Mouse (Mus musculus) olfactory bulb, adult 2 months (tissue): Measurements from ENCODE around the gene Gm48551. TPM values are rescaled to one million over a fixed set of nuclear protein-coding genes. Genes with fewer than 3 reads are reported as not detected.

ENCODE experiments used
- H3K27ac ChIP-seq: fragments of 200-500 bp; 2 replicates; pipeline ENCODE4 v1.5.1; 2012; ENCODE audit warnings: low read depth, low read length; ENCODE audit not compliant: insufficient read depth
- H3K4me1 ChIP-seq: fragments of 200-500 bp; 2 replicates; pipeline ENCODE4 v1.6.1; 2012; ENCODE audit warnings: low read length; ENCODE audit not compliant: control insufficient read depth, insufficient read depth
- H3K4me3 ChIP-seq: fragments of 200-500 bp; 2 replicates; pipeline ENCODE4 v1.5.1; 2012; ENCODE audit warnings: mild to moderate bottlenecking, low read depth, low read length, moderate library complexity; ENCODE audit not compliant: insufficient read depth
- CTCF ChIP-seq: fragments of 200-500 bp; IDR thresholded peaks from 2 replicates; pipeline ENCODE4 v1.5.1; 2012; ENCODE audit warnings: low read depth, mild to moderate bottlenecking, low read length, moderate library complexity; ENCODE audit not compliant: insufficient read depth
- POLR2A ChIP-seq: fragments of 200-500 bp; IDR thresholded peaks from 2 replicates; pipeline ENCODE4 v1.6.1; 2012; ENCODE audit warnings: mild to moderate bottlenecking, low read depth, low read length, moderate library complexity; ENCODE audit not compliant: insufficient read depth
- WGBS: fragments of 180-500 bp; shearing (Covaris S2); methylation state at CpG from one replicate; pipeline ENCODE4 v1.1.7; 2018; 5-methylcytosine and 5-hydroxymethylcytosine counted together
- polyA plus RNA-seq: library from polyadenylated mRNA; stranded (reverse); fragments of >200 nt; gene quantifications from 2 replicates; pipeline ENCODE4 v1.2.4, GENCODE M21; 2012; ENCODE audit warnings: low replicate concordance; ENCODE audit not compliant: missing spikeins, insufficient read depth, insufficient read length

The Gm48551 gene
- polyA plus RNA-seq, 1 experiment: not detected

DNA sequence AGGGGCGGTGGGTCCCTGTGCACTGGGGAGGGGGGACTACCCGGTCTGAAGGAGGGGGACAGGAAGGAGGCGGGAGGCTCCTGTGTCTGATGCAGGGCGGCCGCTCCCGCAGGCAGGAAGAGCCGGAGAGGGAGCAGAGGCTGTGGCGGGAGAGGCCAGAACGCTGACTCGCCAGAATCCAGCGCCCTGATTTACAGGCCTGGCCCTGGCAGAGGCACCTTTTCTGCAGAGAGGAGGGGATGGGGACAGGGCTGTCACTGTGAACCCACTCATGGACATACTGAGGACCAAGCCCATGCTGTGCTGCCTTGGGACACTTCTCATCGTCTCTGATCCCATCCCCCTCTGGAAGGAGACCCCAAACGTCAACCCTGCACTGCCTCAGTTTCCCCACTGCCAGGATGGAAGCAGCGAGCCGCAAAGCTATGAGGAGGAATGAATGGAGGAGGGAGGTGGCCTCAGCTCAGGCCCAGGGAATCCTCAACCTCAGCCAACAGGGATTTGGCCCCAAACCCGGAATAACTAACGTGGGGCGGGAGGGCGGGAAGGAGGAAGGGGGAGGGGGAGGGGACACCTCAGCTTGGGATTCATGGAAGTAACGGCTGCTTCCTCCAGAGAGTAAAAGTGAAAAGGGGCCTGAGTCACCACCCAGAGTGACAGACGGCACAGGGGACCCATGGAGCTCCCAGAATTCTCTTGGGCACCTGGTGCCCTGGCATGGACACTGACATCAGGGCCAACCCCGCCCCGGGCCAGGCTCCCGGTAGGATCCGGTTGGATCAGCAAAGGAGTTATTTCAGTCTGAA, 40.2 kb downstream of the Gm48551 start:
- TF ChIP-seq POLR2A: no peak
- TF ChIP-seq CTCF: no peak
- Histone ChIP-seq H3K4me3 (peak overlapping the region; percentile 23; the same call in 1 of the 2 replicates), H3K27ac (peak overlapping the region; percentile 52; the same call in 1 of the 2 replicates), H3K4me1 (peaks cover 69% of the 10 kb centered on the region)
- 13% methylated on average over 25 of the region's 25 CpGs for WGBS

DNA sequence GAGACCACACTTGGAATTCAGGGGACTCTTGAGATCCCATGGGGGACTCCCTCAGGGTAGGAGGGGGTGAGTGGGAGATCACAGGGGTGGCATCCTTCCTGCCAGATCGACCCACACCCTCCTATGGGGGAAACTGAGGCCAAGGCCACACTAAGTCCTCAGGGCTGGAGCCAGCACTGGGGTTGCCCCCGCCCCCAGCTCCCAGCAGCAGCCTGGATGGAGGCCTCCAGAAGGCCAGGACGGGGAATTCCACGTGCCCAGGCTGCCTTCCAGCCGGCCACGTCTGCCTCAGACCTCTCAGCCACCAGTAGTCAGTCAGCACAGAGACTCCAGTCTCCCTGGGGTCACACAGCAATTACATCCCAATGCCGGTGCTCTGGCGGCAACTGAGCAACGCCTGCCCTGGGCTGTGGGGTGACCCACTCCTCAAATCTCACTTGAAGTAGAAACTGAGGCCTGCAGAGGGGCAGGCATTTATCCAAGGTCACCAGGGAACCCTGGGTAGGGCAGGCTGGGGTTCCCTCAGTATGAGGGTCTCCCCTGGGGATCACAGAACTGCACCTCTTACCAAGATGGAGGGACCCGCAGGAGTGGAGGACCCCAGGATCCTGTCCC, 41.1 kb downstream of the Gm48551 start:
- H3K4me1 ChIP-seq: peaks cover 64% of the 10 kb centered on the region
- H3K4me3 ChIP-seq: peak overlapping the region; percentile 23
- 36% methylated on average over 10 of the region's 10 CpGs for WGBS
- H3K27ac ChIP-seq: peak overlapping the region; percentile 52
- TF ChIP-seq POLR2A (no peak), CTCF (no peak)

DNA sequence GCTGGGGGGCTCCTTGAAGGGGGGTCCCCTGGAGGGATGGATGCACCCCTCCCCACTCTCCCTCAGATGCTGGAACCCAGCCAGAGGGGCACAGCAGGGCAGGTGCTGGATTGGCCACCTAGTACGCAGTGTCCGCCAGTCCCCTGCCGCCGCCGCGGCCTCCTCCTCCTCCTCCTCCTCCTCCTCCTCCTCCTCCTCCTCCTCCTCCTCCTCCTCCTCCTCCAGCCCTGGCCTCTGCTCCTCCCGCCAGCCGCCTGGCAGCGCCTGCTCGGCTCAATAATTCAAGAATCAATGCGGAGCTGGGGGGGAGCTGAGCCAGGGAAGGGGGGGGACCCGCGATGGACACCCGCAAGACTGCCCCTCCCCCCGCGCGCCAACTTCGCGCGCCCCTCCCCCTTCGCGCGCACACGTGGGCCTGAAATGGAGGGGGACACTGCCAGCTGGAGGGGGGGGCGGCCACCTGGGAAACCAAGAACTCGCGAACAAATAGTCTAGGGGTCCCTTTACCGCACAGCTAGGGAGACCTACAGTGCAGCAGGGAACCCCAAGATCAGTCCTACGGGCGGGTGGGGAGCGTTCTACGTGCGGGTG, 41.9 kb downstream of the Gm48551 start:
- peak overlapping the region; percentile 75 for H3K4me3 ChIP-seq
- WGBS: 0% methylated on average over 27 of the region's 33 CpGs
- H3K4me1 ChIP-seq: peaks cover 59% of the 10 kb centered on the region
- TF ChIP-seq CTCF (no peak), POLR2A (no peak)
- 0 out of 2 replicates have a peak overlapping the region, but pooled peaks have one; percentile 66 for H3K27ac ChIP-seq

DNA sequence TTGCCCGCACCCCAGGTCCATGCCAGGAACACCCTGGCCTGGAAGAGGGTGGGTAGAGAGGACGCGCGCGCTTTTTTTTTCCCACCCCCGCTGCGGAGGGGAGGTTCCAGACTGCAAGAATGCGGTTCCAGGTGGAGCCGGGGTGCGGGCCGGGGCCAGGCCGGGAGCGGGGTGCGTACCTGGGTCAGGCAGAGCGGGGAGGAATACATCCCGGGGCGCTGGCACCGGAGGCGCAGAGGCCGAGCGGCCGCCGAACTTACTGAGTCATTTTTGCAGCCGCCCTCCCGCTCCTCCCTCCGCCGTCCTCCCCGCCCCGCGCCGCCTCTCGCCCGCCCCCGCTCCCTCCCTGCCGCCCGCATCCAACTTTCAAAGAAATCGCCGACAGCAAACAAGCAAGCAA, 42.6 kb downstream of the Gm48551 start:
- peak overlapping the region; percentile 66 for H3K27ac ChIP-seq

DNA sequence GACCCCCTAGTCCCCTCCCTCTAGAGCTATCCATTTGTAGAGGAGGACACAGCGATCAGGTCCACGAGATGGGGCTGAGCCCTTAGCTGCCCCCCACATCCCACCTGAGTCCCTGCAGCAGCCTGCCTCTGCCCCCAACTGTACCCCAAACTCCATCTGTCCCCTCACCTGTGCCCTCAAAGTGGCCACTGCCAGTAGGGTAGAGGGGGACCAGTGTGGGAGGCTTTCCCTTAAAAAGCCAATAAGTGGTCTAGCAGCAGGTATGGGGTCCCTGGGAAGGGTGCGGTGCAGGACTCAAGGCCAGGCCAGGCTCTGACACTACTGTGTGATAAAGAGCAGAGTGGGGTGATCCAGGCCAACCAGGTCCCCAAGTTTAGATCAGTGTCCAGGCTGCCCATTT, 43.1 kb downstream of the Gm48551 start:
- Histone ChIP-seq H3K4me3 (peak overlapping the region; percentile 75), H3K4me1 (peaks cover 60% of the 10 kb centered on the region), H3K27ac (0 out of 2 replicates have a peak overlapping the region, but pooled peaks have one; percentile 9)
- 23% methylated on average over 3 of the region's 3 CpGs for WGBS
- TF ChIP-seq POLR2A (no peak), CTCF (no peak)

More for the DNA sequence above, 42.6 kb downstream of the Gm48551 start:
- Histone ChIP-seq H3K4me3 (peak overlapping the region; percentile 75), H3K4me1 (peaks cover 60% of the 10 kb centered on the region)
- TF ChIP-seq CTCF (no peak), POLR2A (no peak)
- whole genome bisulfite sequencing: 1% methylated on average over 38 of the region's 38 CpGs

DNA sequence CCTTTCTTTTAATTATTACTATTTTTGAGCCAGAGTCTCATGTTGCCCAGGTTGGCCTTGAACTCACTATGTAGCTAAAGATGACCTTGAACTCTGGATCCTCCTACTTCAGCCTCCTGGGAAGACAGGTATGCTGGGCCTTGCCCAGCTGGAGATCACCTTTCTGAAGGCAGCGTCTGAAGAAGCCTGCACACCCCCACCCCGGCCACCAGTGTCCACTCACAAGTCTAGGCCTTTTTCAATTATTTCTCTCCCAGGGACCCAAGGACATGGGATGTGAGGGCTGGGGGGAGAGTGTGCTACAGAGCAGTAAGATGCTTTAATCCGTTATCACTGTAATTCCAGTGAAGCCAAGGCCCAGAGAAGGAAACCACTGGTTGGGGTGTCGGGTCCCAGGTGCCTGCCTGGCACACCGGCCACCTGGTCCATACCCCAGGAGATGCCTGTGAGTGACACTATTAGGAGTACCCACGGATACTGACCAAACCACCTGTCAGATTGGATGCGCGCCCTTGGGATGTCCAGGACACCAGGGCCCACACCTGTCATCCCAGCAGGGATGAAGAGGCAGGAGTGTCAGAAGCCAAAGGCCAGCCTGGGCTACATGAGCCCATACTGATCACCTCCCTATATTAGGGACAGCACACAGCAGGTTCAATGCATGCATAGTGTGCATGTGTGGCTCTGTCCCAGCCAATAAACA, 43.7 kb downstream of the Gm48551 start:
- Histone ChIP-seq H3K4me3 (no peak overlapping the region), H3K27ac (no peak overlapping the region), H3K4me1 (peaks cover 61% of the 10 kb centered on the region)
- WGBS: 90% methylated on average over 8 of the region's 8 CpGs
- TF ChIP-seq POLR2A: no peak
- TF ChIP-seq CTCF: no peak

DNA sequence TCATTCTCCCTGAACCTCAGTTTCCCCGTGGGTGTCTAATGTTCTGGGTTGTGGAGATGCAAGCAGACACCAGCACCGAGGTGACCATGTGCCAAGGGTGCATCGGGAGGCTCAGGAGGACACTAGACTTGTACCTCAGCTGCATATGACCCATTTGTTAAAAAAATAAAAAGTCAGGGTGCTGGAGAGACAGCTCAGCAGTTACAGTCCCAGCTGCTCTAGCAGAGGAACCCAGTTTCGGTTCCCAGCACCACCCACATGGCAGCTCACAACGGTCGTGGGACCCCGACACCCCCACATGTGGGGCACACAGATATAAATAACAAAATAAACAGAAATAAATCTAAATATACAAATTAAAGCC, 44.2 kb downstream of the Gm48551 start:
- H3K4me1 ChIP-seq: peaks cover 66% of the 10 kb centered on the region
- H3K27ac ChIP-seq: no peak overlapping the region
- no peak overlapping the region for H3K4me3 ChIP-seq
- no peak for TF ChIP-seq POLR2A
- no peak for TF ChIP-seq CTCF
- 78% methylated on average over 7 of the region's 7 CpGs for WGBS

DNA sequence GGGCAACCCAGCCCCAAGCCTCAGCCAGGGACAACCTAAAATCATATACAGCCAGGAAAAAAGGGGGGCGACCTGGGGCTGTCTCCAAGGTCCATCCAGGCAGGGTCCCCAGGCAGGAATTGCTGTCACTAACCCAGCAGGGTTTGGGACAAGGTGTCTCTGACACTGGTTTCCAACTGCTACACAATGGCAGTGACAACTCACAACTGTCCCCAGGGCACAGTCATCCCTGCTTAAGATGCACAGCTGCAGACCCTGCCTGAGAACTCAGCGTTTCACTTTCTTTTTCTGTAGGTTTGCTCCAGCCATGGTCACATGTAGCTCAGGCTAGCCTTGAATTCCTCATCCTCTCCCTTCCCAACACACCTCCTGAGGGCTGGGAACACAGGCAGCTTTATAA, 44.8 kb downstream of the Gm48551 start:
- no peak overlapping the region for H3K4me3 ChIP-seq
- H3K4me1 ChIP-seq: peaks cover 67% of the 10 kb centered on the region
- no peak overlapping the region for H3K27ac ChIP-seq
- WGBS: 40% methylated on average over 2 of the region's 2 CpGs
- no peak for TF ChIP-seq POLR2A
- TF ChIP-seq CTCF: no peak

DNA sequence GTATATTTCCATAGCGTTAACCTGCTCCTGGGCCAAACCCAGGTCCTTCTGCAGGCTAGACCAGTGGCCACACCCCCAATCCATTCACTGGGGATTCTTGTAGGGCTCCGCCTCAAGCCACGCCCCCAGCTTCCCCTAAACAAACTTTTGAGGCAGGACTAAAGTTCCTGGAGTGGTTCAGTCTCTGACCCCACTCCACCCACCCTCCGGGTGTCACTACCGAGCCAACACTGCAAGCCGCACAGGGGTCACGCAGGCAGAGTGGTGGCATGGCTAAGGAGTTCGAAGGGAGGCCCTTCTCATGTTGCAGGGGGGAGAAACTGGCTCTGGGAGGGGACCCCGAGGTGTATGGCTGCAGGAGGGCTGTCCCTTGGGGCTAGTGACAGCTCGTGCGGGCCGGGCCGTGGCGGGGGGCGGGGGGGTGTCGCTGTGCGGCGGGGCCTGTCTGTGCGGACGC, 45.4 kb downstream of the Gm48551 start:
- H3K4me1 ChIP-seq: peaks cover 67% of the 10 kb centered on the region
- H3K27ac ChIP-seq: peak overlapping the region; percentile 75
- H3K4me3 ChIP-seq: peak overlapping the region; percentile 86
- WGBS: 2% methylated on average over 20 of the region's 20 CpGs
- TF ChIP-seq POLR2A (no peak), CTCF (no peak)
